Mouse (Mus musculus): ENCODE measurements around the gene Etl4. TPM values are rescaled to one million over a fixed set of nuclear protein-coding genes. Genes with fewer than 3 reads are reported as not detected.

Etl4 gene
- total RNA-seq, 2 experiments from 2014 or later: 59.9 to 60.0 TPM

GRCm38 (mm10) chr2:20753282-20754110 is 843.9 kb downstream of the Etl4 start:
- DNase-seq (ENCODE audit: low spot score in 2 of 2): no peak

- DNase-seq (ENCODE audit: low spot score in 2 of 2): no peak
Observed at GRCm38 (mm10) chr2:20756964-20757363, 847.4 kb downstream of the Etl4 start.

GRCm38 (mm10) chr2:20759045-20759662 is 849.6 kb downstream of the Etl4 start:
- no peak for DNase-seq (ENCODE audit: low spot score in 2 of 2)

GRCm38 (mm10) chr2:20761320-20761719 is 851.7 kb downstream of the Etl4 start:
- DNase-seq (ENCODE audit: low spot score in 2 of 2): no peak

GRCm38 (mm10) chr2:20761751-20762150 is 852.2 kb downstream of the Etl4 start:
- DNase-seq (ENCODE audit: low spot score in 2 of 2): no peak

- DNase-seq (ENCODE audit: low spot score in 2 of 2): no peak
Observed at GRCm38 (mm10) chr2:20763511-20764212, 854.1 kb downstream of the Etl4 start.

GRCm38 (mm10) chr2:20764566-20765090 is 855.0 kb downstream of the Etl4 start:
- no peak for DNase-seq (ENCODE audit: low spot score in 2 of 2)

- no peak for DNase-seq (ENCODE audit: low spot score in 2 of 2)
Observed at GRCm38 (mm10) chr2:20768681-20769080, 859.1 kb downstream of the Etl4 start.

- no peak for DNase-seq (ENCODE audit: low spot score in 2 of 2)
Observed at GRCm38 (mm10) chr2:20770171-20770570, 860.6 kb downstream of the Etl4 start.

DNA sequence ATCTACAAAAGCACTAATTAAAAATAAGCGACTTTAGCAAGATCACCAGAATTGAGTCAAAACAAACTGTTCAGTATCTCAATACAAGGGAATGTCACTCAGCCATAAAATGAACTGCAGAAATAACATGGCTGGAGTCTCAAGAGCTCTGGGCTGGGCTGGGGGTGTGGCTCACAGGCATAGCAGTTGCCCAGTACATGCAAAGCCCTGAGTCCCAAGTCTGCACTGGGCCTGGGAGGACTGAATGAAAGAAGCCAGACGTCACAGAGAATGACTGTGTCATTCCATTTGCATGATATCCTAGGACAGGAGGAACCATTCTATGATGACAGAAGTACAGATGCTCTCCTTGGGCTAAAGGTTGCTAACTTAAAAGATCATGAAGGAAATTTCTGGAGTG is 864.9 kb downstream of the Etl4 start:
- no peak for DNase-seq (ENCODE audit: low spot score in 2 of 2)

DNA sequence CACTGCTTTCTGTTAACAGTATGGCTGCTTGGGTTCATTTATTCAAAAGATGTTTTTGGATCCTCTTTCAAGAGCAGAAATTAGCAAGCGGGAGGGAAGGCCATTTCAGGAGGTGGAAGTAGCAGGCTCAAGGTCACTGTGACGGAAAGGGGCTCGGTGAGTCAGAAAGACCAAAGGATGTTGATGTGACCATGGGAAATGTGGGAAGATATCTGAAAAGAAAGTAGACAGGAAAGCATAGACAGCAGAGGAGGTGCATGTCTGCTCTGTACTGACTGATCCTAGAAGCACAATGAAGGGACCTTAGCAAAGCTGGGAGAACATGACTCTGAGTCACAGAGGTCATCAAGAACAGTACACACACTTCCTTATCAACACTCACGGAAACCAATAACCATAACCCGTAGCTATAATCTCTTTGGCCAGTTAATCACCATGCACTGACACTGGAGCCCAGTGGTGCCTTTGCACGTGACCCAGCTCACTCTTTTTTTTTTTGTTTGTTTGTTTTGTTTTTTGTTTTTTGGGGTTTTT is 866.7 kb downstream of the Etl4 start:
- no peak for DNase-seq (ENCODE audit: low spot score in 2 of 2)

- peak; percentile 25 to 55 for DNase-seq (ENCODE audit: low spot score in 2 of 2)
Observed at GRCm38 (mm10) chr2:20777931-20778330, 868.4 kb downstream of the Etl4 start.

DNA sequence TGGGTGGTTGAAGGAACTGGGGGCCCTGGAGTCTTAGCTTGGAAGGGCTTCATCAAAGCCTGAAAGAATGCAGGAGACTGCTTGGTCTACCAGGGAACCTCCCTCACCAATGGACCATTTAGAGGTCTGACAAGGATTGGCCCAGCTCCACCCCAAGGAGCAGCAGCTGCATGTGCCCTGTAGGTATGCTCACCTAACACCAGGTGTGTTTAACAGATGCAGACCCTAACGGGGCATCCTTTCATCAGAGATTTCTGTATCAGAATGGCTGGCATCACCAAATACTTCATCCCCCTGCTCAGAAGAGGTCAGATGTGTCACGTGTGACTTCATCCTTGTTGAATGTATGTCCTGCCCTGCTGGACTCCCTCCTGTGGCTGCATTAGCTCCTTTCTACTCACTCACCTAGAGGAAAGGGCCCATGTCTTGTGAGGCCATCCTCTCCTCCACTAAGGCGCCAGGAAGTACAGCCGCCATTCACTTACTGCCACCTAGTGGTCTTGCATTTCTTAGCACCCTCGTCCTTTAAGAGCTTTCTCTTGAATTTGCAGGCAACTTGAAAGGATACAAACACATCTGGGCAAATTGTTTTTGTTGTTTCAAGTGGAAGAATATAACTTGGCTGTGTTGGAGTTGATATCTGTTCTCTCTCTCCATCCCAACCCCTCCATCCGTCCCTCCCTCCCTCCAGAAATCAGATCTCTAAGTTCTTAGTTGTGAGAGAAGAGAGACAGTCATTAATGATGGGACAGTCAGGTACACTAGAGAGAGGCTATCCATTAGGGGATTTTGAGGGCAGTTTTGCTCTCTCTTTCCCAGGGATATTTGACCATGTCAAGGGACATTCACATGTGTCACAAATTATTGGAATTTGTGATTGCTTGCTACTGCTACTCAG is 870.2 kb downstream of the Etl4 start:
- DNase-seq (ENCODE audit: low spot score in 2 of 2): peak; percentile 62 to 71

DNA sequence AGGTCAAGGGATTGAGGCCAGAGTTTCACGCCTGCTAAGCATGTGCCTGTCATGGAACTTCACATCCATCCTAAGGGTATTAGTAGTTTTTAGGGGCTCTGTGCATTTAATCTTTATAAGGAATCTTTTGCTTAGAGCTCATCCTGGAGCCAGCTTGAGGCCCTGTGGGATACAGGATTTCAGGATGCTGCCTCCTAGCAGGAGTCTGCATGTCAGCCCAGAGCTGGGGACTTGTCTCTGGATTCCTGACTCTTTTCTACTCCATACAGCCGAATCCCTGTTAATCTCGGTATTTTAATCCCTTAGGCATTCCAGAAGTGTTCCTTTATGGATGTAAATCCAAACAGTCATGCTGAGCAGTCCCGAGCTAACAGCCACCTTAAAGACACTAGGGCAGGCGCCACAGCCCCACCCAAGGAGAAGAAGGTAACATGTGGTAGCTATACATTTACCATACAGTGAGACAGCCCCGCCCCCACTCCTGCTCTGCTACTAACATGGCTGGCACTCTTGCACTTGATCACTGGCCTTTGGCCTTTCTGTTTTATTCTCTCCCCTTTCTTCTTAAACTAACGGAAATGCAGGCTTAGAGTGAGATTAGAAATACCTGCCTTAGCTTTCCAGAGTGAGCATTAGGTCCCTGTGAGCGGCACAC is 891.8 kb downstream of the Etl4 start:
- DNase-seq (ENCODE audit: low spot score in 2 of 2): no peak

GRCm38 (mm10) chr2:20811506-20811905 is 901.9 kb downstream of the Etl4 start:
- DNase-seq (ENCODE audit: low spot score in 2 of 2): peak in 1 of 2 experiments; percentile 11

GRCm38 (mm10) chr2:20813986-20814385 is 904.4 kb downstream of the Etl4 start:
- DNase-seq (ENCODE audit: low spot score in 2 of 2): no peak

DNA sequence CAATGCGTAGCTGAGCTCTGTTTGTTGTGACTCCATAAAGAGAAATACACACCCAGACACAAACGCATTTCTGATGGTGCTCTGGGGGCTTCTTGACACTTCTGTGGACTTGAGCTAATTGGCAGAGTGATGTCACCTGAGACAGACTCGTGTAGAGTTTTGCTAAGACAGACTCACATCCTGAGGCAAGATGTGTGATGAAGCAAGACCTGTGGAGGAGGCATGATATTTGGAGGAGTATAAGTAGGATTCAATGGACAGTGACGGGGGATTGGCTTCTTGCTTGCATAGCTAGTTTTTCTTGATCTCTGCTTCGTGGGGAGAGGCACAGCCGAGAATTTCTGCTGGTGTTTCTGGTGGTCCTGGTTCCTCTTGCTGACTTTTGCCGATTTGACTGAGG is 908.6 kb downstream of the Etl4 start:
- no peak for DNase-seq (ENCODE audit: low spot score in 2 of 2)

DNA sequence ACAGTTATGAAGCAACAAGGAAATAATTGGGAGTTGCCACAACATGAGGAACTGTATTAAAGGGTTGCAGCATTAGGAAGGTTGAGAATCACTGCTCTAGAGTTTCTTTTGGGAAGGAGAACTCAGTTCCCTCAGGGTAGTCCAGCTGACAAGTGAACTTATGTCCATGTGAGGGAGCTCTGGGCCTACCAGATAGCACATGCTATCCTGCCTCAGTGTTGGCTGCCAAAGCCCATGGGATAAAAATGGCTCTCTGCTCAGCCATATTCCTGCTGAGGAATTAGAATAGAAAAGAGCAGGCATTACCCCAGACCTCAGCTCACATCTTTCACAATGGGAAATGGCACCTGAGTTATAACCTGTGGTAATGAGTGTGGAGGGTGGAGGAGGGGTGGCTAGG is 916.7 kb downstream of the Etl4 start:
- no peak for DNase-seq (ENCODE audit: low spot score in 2 of 2)

DNA sequence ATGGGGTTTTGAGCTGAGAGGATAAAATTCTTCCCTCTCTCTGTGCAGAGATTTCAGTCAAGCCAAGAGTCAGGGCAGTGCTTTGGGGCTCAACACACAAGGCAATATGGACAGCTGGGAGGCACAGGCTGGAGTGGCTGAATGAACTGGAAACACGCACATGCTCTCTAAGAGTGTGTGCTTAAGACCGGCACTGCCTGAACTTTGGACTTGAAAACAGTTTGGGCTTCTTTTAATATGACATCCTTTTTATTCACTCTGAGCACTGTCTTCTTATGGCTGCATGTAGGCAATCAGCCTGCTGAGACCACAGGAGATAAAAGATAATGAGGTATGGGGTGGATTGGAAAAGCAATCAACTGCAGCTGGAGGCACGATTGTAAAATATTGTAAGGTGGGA is 921.3 kb downstream of the Etl4 start:
- no peak for DNase-seq (ENCODE audit: low spot score in 2 of 2)

Data from layer of hippocampus, postnatal 10 days (tissue).